Mouse (Mus musculus): ENCODE data around the gene Ccdc71l.

DNA sequence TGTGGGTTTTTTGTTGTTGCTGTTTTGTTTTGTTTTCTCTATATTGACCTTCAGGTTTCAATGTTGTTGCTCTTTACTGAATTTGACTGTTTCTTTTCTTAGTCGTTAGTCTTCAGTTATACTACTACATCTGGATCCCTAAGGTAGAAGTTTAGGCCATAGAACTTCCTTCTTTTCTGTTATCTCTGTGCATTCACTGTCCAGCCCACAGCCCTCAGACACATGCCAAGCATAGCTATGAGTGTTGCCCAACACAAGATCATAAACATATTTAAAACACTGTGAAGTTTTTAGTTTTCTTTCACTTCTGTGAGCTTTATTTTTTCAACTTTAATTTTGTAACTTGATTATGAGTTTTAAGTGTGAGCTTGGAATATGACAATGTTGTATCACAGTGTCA lies 41.0 kb downstream of the Ccdc71l start:
- TF ChIP-seq ZC3H11A (IDR thresholded peaks at IDR 0.05; ENCODE audit: borderline replicate concordance, low read depth, low read length) (no peak), MAFK (IDR thresholded peaks at IDR 0.05; ENCODE audit: insufficient read depth, low read depth, low read length) (no peak), HCFC1 (IDR thresholded peaks at IDR 0.05; ENCODE audit: borderline replicate concordance, insufficient read depth, low read length) (no peak)

Data from ES-E14 (cell line).